Mouse (Mus musculus): Measurements from ENCODE around the gene Myzap.

DNA sequence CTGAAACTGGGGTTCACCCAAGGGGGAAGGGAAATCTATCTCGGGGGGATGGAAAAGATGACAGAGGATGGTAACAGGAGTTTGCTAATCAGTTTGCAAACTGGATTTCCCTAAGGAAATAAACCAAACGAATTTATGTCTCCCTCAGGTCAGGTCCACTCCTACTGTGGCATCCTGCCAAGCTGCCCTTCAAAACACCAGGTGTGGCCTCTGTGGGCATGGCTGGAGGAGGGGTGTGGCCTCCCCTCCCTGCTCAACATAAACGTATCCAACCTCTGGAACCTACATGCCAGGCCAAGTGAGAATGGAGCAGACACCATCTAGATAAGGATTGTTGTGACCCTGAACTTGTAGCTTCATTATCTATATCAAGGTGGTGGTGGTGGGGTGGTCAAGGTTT, 5.8 kb downstream of the Myzap start:
- no peak for TF ChIP-seq CTCF (conservative IDR thresholded peaks at IDR 0.05; ENCODE audit: low read length)
- TF ChIP-seq POU5F1 (IDR thresholded peaks at IDR 0.05; ENCODE audit: borderline replicate concordance, low read length), result no peak
- no peak for TF ChIP-seq NANOG (IDR thresholded peaks at IDR 0.05; ENCODE audit: borderline replicate concordance, low read length)

All from E14TG2a.4 (cell line).